Mouse (Mus musculus) small intestine, adult 2 months (tissue): ENCODE results near the gene Gm49403. TPM values are rescaled to one million over a fixed set of nuclear protein-coding genes. Genes with fewer than 3 reads are reported as not detected.
A peak's percentile ranks its signal among the peaks of the same experiment; 100 is the strongest.

Experiments
- H3K27ac ChIP-seq: fragments of 200-500 bp; 2 replicates; pipeline ENCODE4 v1.5.1; 2012; ENCODE audit warnings: low read depth, low read length, control low read depth, inconsistent platforms; ENCODE audit not compliant: insufficient read depth
- H3K27me3 ChIP-seq: fragments of 200-500 bp; 2 replicates; pipeline ENCODE4 v1.6.1; 2012; ENCODE audit warnings: mild to moderate bottlenecking, moderate library complexity, low read length, inconsistent platforms; ENCODE audit not compliant: control insufficient read depth, insufficient read depth
- H3K36me3 ChIP-seq: fragments of 200-500 bp; 2 replicates; pipeline ENCODE4 v1.6.1; 2012; ENCODE audit warnings: mild to moderate bottlenecking, low read length, control low read depth, inconsistent platforms; ENCODE audit not compliant: control insufficient read depth, insufficient read depth
- H3K4me1 ChIP-seq: fragments of 200-500 bp; 2 replicates; pipeline ENCODE4 v1.6.1; 2012; ENCODE audit warnings: low read length, inconsistent platforms, mixed read lengths; ENCODE audit not compliant: control insufficient read depth, insufficient read depth, insufficient read length
- H3K4me3 ChIP-seq: fragments of 200-500 bp; 2 replicates; pipeline ENCODE4 v1.5.1; 2012; ENCODE audit warnings: low read depth, mild to moderate bottlenecking, control low read depth, inconsistent platforms, low read length, moderate library complexity
- CTCF ChIP-seq: fragments of 200-500 bp; IDR thresholded peaks from 2 replicates; pipeline ENCODE4 v1.5.1; 2012; ENCODE audit warnings: low read depth, mild to moderate bottlenecking, control low read depth, inconsistent platforms, low read length, moderate library complexity, mixed read lengths; ENCODE audit not compliant: insufficient replicate concordance, insufficient read length; ENCODE audit errors: extremely low read depth
- POLR2A ChIP-seq: fragments of 200-500 bp; IDR thresholded peaks from 2 replicates; pipeline ENCODE4 v1.6.1; 2012; ENCODE audit warnings: low read depth, mild to moderate bottlenecking, control low read depth, inconsistent platforms, low read length, moderate library complexity
- WGBS: fragments of 180-500 bp; shearing (Covaris S2); methylation state at CpG from one replicate; pipeline ENCODE4 v1.1.7; 2018; 5-methylcytosine and 5-hydroxymethylcytosine counted together
- polyA plus RNA-seq: library from polyadenylated mRNA; depleted of rRNA; stranded (reverse); fragments of >200 nt; gene quantifications from 2 replicates; pipeline ENCODE4 v1.2.3, GENCODE M21; 2012

Gene Gm49403
- polyA plus RNA-seq, 1 experiment: not detected

DNA sequence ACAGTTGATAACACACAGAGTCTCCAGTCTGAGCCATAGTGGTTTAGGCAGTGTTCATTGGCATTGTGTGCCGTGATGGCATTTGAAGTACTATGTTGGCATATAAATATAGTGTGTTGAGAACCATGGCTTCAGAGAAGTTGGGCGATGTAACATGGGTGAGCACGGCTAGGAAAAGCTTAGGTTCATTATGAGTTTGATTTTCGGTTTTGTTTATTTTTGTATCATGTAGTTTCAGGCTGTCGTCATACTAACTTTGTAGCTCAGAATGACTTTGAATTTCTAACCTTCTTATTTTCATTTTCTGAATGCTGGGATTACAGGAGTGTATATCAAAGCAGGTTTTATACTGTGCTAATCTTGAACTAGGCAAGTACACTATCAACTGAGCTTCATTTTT, 19.7 kb downstream of the Gm49403 start:
- H3K36me3 ChIP-seq: peaks cover 52% of the 10 kb centered on the region
- H3K27ac ChIP-seq: no peak overlapping the region
- H3K4me1 ChIP-seq: no peaks in the 10 kb centered on the region
- no peaks in the 10 kb centered on the region for H3K27me3 ChIP-seq
- H3K4me3 ChIP-seq: no peak overlapping the region
- WGBS: 90% methylated on average over 5 of the region's 5 CpGs
- TF ChIP-seq POLR2A (no peak), CTCF (no peak)

DNA sequence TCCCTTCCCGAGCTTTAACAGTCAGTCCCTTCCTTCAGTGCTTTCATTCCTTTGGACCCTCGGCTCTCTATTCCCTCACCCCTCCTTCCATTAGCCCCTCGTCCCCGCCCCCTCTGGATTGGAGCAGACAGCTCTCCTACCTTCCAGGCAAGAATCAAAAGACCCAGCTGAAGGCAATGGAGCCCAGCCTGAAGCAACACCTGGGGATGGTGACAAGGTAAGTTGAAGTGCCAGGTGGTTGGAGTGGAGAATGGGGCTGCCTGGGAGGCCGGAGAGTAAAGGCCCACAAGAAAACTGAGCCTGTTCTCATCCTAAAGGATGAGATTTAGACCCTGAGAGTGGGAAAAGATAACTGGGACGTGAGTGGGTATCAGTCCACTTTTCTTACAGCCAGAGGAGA, 24.8 kb downstream of the Gm49403 start:
- no peak for TF ChIP-seq CTCF
- no peak for TF ChIP-seq POLR2A
- Histone ChIP-seq H3K36me3 (peaks cover 86% of the 10 kb centered on the region), H3K4me1 (no peaks in the 10 kb centered on the region), H3K4me3 (no peak overlapping the region), H3K27ac (no peak overlapping the region), H3K27me3 (no peaks in the 10 kb centered on the region)
- WGBS: 97% methylated on average over 6 of the region's 6 CpGs

DNA sequence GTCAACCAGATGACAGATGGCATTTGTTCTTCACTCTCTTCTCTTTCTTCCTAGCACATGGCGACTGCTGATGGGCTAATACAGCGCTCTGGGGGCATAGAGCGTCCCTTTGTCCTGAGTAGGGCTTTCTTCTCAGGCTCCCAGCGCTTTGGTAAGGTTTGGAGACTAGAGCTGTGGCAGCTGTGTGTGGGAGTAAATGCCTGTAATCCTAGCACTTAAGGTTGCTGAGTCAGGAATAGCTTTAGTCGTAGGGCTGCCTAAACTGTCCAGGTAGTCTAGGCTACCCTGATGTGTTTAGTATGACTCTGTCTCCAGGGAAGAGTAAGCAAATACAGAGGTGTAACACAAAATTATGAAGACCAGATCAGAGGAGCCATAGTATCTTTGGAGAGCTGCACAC, 28.1 kb downstream of the Gm49403 start:
- H3K27me3 ChIP-seq: no peaks in the 10 kb centered on the region
- no peak overlapping the region for H3K27ac ChIP-seq
- WGBS: 97% methylated on average over 5 of the region's 5 CpGs
- no peak overlapping the region for H3K4me3 ChIP-seq
- H3K36me3 ChIP-seq: peaks cover 92% of the 10 kb centered on the region
- TF ChIP-seq CTCF: no peak
- TF ChIP-seq POLR2A: no peak
- no peaks in the 10 kb centered on the region for H3K4me1 ChIP-seq

DNA sequence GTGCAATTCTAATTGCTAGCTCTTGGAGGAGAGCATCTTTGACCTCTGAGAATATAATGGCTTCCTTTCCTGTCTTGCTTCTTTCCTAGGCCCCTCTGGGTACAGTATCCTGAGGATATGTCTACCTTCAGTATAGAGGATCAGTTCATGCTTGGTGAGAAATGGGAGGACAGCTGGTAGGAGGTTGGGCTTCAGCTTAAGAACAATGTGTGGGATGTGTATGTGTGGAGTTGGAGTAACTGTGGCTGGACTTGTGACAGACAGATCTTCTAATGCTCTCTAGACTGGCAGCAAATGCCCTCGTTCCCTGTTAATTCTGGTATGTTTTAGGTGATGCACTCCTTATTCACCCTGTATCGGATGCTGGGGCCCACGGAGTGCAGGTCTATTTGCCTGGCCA, 30.5 kb downstream of the Gm49403 start:
- 95% methylated on average over 3 of the region's 3 CpGs for WGBS
- no peaks in the 10 kb centered on the region for H3K27me3 ChIP-seq
- no peak overlapping the region for H3K4me3 ChIP-seq
- H3K27ac ChIP-seq: no peak overlapping the region
- TF ChIP-seq POLR2A (no peak), CTCF (no peak)
- no peaks in the 10 kb centered on the region for H3K4me1 ChIP-seq
- H3K36me3 ChIP-seq: peaks cover 71% of the 10 kb centered on the region

DNA sequence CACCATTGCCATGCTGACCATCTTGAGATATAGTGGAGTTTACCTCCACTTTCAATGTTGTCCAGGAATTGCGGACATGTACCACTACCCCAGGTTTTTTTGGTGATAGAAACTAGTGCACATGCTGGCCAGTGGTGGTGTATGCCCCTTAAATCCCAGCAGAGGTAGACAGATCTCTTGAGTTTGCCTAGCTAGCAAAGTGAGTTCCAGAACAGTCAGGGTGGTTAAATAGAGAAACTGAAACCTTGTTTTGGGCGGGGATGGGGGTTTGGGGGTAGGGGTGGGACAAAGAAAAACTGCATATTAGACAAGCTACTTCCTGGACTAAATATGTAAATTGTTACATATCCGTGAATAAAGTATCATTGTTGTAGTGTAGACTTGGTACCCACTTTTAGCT, 35.3 kb downstream of the Gm49403 start:
- no peaks in the 10 kb centered on the region for H3K27me3 ChIP-seq
- 63% methylated on average over 3 of the region's 3 CpGs for WGBS
- H3K27ac ChIP-seq: peak overlapping the region; percentile 53; the same call in 1 of the 2 replicates
- peaks cover 5% of the 10 kb centered on the region; the same call in 1 of the 2 replicates for H3K4me1 ChIP-seq
- H3K4me3 ChIP-seq: no peak overlapping the region
- no peak for TF ChIP-seq POLR2A
- no peak for TF ChIP-seq CTCF
- peaks cover 31% of the 10 kb centered on the region for H3K36me3 ChIP-seq

DNA sequence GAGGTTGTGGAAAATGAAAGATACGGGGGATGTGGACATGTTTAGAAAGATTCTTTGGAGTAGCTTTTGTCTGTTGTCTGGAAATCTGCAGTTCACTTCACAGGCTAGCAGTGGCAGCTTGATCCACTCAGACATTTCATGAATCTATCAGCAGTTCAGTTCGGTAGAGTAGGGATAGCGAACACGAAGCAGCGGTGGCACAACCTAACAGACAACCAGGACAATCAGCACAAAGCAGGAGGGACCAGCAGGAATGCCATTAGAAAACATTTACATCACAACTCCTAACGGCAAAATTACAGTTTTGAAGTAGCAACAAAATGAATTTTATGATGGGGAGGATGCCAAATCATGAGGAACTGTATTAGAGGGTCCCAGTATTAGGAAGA, 35.9 kb downstream of the Gm49403 start:
- no peak overlapping the region for H3K4me3 ChIP-seq
- peaks cover 24% of the 10 kb centered on the region for H3K36me3 ChIP-seq
- H3K27me3 ChIP-seq: no peaks in the 10 kb centered on the region
- peaks cover 5% of the 10 kb centered on the region; the same call in 1 of the 2 replicates for H3K4me1 ChIP-seq
- TF ChIP-seq CTCF: no peak
- 44% methylated on average over 6 of the region's 6 CpGs for WGBS
- peak overlapping the region; percentile 53 for H3K27ac ChIP-seq

DNA sequence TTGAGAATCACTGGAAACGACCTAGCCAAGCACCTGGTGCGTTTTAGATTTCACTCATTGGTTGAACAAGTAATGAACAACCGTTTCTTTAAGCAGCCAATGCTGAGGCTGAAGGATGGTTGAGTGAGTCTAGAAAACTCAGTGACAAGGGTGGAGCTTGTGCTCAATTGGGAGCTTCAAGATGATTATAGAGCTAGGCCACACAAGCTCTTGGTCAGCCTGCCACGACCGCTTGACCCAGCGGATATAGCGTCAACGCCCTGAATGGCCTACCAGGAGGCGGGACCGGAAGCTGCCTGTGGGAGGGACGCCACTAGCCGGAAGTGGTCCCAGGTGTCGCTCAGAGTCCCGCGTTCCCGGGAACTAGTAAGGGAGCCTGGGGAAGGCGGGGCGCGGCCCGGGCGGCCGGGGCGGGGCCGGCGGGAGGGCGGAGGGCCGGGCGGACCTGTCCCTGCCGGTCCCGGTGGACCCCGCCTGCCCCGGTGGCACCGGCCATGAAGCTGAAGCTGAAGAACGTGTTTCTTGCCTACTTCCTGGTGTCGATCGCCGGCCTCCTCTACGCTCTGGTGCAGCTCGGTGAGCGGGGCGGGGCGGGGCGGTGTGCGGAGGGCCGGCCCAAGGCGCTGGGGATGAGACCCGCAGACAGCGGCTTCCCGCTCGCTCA, 36.5 kb downstream of the Gm49403 start, which contains the start of gene B3gat3:
Gene B3gat3, plus strand, starts transcription at position 302 of the 664 bp plus-strand sequence.
- Histone ChIP-seq H3K27me3 (no peaks in the 10 kb centered on the region), H3K4me1 (peaks cover 5% of the 10 kb centered on the region; the same call in 1 of the 2 replicates), H3K27ac (peak within 1 kb of the TSS; percentile 80), H3K36me3 (peaks cover 19% of the 10 kb centered on the region), H3K4me3 (peak within 1 kb of the TSS; percentile 71)
- TF ChIP-seq CTCF (no peak), POLR2A (peak; percentile 69)
- WGBS: 1% methylated on average over 50 of the region's 50 CpGs
